Mouse (Mus musculus) olfactory bulb, adult 2 months (tissue): ENCODE measurements around the gene Gm5141.
"Not testable (repeated sequence)": the region's sequence is repeated elsewhere in the genome, so short reads cannot be mapped to it uniquely, and the experiment has no call there.

Experiments
- CTCF ChIP-seq: fragments of 200-500 bp; IDR thresholded peaks from 2 replicates; pipeline ENCODE4 v1.5.1; 2012; ENCODE audit warnings: low read depth, mild to moderate bottlenecking, low read length, moderate library complexity; ENCODE audit not compliant: insufficient read depth
- POLR2A ChIP-seq: fragments of 200-500 bp; IDR thresholded peaks from 2 replicates; pipeline ENCODE4 v1.6.1; 2012; ENCODE audit warnings: mild to moderate bottlenecking, low read depth, low read length, moderate library complexity; ENCODE audit not compliant: insufficient read depth

DNA sequence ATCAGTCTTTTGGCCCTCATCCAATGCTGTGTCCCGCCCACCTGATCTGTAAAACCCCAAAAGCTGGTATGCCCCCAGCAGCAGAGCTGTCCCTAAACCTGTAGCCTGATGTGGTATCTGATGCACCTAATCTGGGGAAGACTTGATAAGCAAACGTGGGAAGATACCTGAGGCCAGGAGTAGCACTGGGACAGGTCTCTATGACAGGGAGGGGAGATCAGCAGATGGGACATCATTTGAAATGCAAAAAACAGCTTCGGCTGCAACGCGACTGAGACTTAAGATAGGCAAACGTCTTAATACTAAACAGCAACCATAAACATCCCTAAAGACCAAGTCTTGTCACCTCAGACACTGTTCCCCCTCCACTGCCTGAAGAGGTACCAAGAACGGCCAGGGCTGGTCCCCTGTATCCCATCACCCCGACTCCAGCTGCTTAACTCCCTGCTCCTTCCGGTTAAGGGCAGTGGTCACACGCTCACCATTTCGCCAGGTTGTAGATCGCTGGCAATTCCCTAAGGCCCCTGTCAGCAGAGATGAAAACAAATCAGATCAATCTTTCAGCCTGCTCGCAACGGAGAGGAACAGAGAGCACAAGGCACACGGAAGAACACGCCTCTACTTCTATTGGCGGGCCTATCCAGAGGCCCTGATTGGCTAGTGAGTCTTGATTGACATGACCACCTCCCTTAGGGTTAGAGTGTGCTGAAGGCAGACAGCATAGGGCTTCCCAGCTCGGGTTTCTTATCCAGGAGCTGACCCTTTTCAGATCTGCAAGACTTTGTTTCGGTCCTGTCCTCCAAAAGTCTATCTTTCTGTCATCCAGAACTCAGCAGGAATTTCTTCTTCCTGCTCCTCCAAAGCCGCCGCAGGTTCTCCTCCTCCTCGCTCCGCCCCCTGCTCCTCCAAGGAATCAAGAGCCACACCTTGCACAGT lies at the start of gene Gm5141:
- not testable (repeated sequence) for TF ChIP-seq CTCF, POLR2A
